Mouse (Mus musculus) liver, postnatal 0 days (tissue): ENCODE data around the gene Fignl1. TPM values are rescaled to one million over a fixed set of nuclear protein-coding genes. Genes with fewer than 3 reads are reported as not detected.

Source experiments
- ATAC-seq: fragments of 200-750 bp; cut with Nextera tagmentation; 2 replicates; pipeline ENCODE4 v1.8.0; 2017; ENCODE audit warnings: mild to moderate bottlenecking, moderate library complexity
- DNase-seq: peaks from one replicate; pipeline ENCODE4 v3.0.0-alpha.2; 2016
- H3K27ac ChIP-seq: fragments of 300-500 bp; sonication (generic); 2 replicates; pipeline ENCODE4 v1.5.1; 2014; ENCODE audit warnings: antibody characterized with exemption, moderate library complexity, mild to moderate bottlenecking, low read depth
- H3K27me3 ChIP-seq: fragments of 300-500 bp; sonication (generic); 2 replicates; pipeline ENCODE4 v1.6.1; 2014; ENCODE audit warnings: low read length, control low read depth, mixed read lengths; ENCODE audit not compliant: insufficient read depth
- H3K36me3 ChIP-seq: fragments of 300-500 bp; sonication (generic); replicated peaks from 2 replicates; pipeline ENCODE4 v1.6.1; 2014; ENCODE audit warnings: mild to moderate bottlenecking, control low read depth, low read length, moderate library complexity, mixed read lengths; ENCODE audit not compliant: insufficient read depth
- H3K4me1 ChIP-seq: fragments of 300-500 bp; sonication (generic); 2 replicates; pipeline ENCODE4 v1.6.1; 2014; ENCODE audit warnings: antibody characterized with exemption, mild to moderate bottlenecking, control low read depth; ENCODE audit not compliant: insufficient read depth
- H3K4me2 ChIP-seq: fragments of 300-500 bp; sonication (generic); 2 replicates; pipeline ENCODE4 v1.6.1; 2014; ENCODE audit warnings: low read depth, mild to moderate bottlenecking, low read length, moderate library complexity, mixed read lengths
- H3K4me3 ChIP-seq: fragments of 300-500 bp; sonication (generic); 2 replicates; pipeline ENCODE4 v1.5.1; 2014; ENCODE audit warnings: low read depth, low read length
- H3K9ac ChIP-seq: fragments of 300-500 bp; sonication (generic); replicated peaks from 2 replicates; pipeline ENCODE4 v1.6.1; 2014; ENCODE audit warnings: mild to moderate bottlenecking, moderate library complexity
- H3K9me3 ChIP-seq: fragments of 300-500 bp; sonication (generic); 2 replicates; pipeline ENCODE4 v1.6.1; 2016; ENCODE audit warnings: mild to moderate bottlenecking, control low read depth, low read length, mixed read lengths
- CTCF ChIP-seq: sonication (generic); IDR thresholded peaks from 2 replicates; pipeline ENCODE4 v1.5.1; 2016; ENCODE audit warnings: antibody characterized with exemption, low read depth
- EP300 ChIP-seq: IDR thresholded peaks from 2 replicates; pipeline ENCODE4 v1.6.1; 2016; ENCODE audit warnings: antibody characterized with exemption, low read depth, mild to moderate bottlenecking
- WGBS: fragments of 180-500 bp; shearing (Covaris S2); extraction: QIAGEN DNeasy Blood & Tissue Kit; methylation state at CpG from one replicate; pipeline ENCODE4 v1.1.7; 2014; ENCODE audit not compliant: insufficient replicate concordance; 5-methylcytosine and 5-hydroxymethylcytosine counted together
- polyA plus RNA-seq: library from polyadenylated mRNA; unstranded; fragments of >200 nt; fragmentation: Nextera tagmentation; extraction: Ambion mirVana; gene quantifications from 2 replicates; pipeline ENCODE4 v1.2.1, GENCODE M21; 2015

The Fignl1 gene
- polyA plus RNA-seq, 1 experiment from 2014 or later, result 31.2 TPM

GRCm38 (mm10) chr11:11823980-11824911 lies 15.5 kb upstream of the Fignl1 start:
- DNase-seq, result no peak
- WGBS, result 61% methylated on average over 12 of the region's 12 CpGs
- H3K9ac ChIP-seq, result no peak overlapping the region
- H3K4me1 ChIP-seq, result peaks cover 20% of the 10 kb centered on the region
- no peaks in the 10 kb centered on the region for H3K9me3 ChIP-seq
- 0 out of 2 replicates have a peak, but pooled peaks cover 2% of the 10 kb centered on the region for H3K27me3 ChIP-seq
- no peaks in the 10 kb centered on the region for H3K36me3 ChIP-seq
- no peak overlapping the region for H3K27ac ChIP-seq
- H3K4me2 ChIP-seq, result no peak overlapping the region
- H3K4me3 ChIP-seq, result no peak overlapping the region
- no peak for ATAC-seq
- no peak for TF ChIP-seq EP300
- TF ChIP-seq CTCF, result no peak

GRCm38 (mm10) chr11:11822181-11823095 lies 13.7 kb upstream of the Fignl1 start:
- Histone ChIP-seq H3K36me3 (no peaks in the 10 kb centered on the region), H3K4me1 (peaks cover 17% of the 10 kb centered on the region), H3K4me3 (no peak overlapping the region), H3K4me2 (no peak overlapping the region), H3K9ac (peak overlapping the region; percentile 26), H3K9me3 (no peaks in the 10 kb centered on the region), H3K27me3 (no peaks in the 10 kb centered on the region), H3K27ac (peak overlapping the region; percentile 31)
- no peak for TF ChIP-seq CTCF
- TF ChIP-seq EP300, result 0 out of 2 replicates have a peak, but pooled peaks have one; percentile 25
- 54% methylated on average over 20 of the region's 20 CpGs for WGBS
- DNase-seq (no peak), ATAC-seq (peak; percentile 34)

GRCm38 (mm10) chr11:11821387-11821975 lies 12.7 kb upstream of the Fignl1 start:
- Histone ChIP-seq H3K4me2 (no peak overlapping the region), H3K36me3 (no peaks in the 10 kb centered on the region), H3K4me3 (no peak overlapping the region), H3K27me3 (no peaks in the 10 kb centered on the region), H3K27ac (peak overlapping the region; percentile 31), H3K9ac (no peak overlapping the region), H3K4me1 (peaks cover 21% of the 10 kb centered on the region), H3K9me3 (no peaks in the 10 kb centered on the region)
- ATAC-seq (0 out of 2 replicates have a peak, but pooled peaks have one; percentile 7), DNase-seq (no peak)
- TF ChIP-seq EP300 (no peak), CTCF (no peak)
- 35% methylated on average over 16 of the region's 16 CpGs for WGBS

- ATAC-seq (no peak), DNase-seq (no peak)
- no peak overlapping the region for H3K4me3 ChIP-seq
- H3K9me3 ChIP-seq, result no peaks in the 10 kb centered on the region
- no peak overlapping the region for H3K27ac ChIP-seq
- H3K4me1 ChIP-seq, result peaks cover 21% of the 10 kb centered on the region
- no peak for TF ChIP-seq EP300
- TF ChIP-seq CTCF, result no peak
- 43% methylated on average over 3 of the region's 3 CpGs for WGBS
- H3K36me3 ChIP-seq, result no peaks in the 10 kb centered on the region
- no peaks in the 10 kb centered on the region for H3K27me3 ChIP-seq
- no peak overlapping the region for H3K9ac ChIP-seq
- no peak overlapping the region for H3K4me2 ChIP-seq
Measured at GRCm38 (mm10) chr11:11820737-11821136, 12.0 kb upstream of the Fignl1 start.

GRCm38 (mm10) chr11:11820251-11820650 lies 11.5 kb upstream of the Fignl1 start:
- 14% methylated on average over 2 of the region's 2 CpGs for WGBS
- Histone ChIP-seq H3K27ac (no peak overlapping the region), H3K9me3 (no peaks in the 10 kb centered on the region), H3K9ac (no peak overlapping the region), H3K4me3 (no peak overlapping the region), H3K27me3 (no peaks in the 10 kb centered on the region), H3K4me1 (peaks cover 21% of the 10 kb centered on the region), H3K36me3 (no peaks in the 10 kb centered on the region), H3K4me2 (no peak overlapping the region)
- ATAC-seq (peak; percentile 59), DNase-seq (peak; percentile 79)
- TF ChIP-seq CTCF (peak; percentile 95), EP300 (no peak)
